Comparison of ENCODE assay signal across 10 mouse cellular contexts in the genomic region with DNA sequence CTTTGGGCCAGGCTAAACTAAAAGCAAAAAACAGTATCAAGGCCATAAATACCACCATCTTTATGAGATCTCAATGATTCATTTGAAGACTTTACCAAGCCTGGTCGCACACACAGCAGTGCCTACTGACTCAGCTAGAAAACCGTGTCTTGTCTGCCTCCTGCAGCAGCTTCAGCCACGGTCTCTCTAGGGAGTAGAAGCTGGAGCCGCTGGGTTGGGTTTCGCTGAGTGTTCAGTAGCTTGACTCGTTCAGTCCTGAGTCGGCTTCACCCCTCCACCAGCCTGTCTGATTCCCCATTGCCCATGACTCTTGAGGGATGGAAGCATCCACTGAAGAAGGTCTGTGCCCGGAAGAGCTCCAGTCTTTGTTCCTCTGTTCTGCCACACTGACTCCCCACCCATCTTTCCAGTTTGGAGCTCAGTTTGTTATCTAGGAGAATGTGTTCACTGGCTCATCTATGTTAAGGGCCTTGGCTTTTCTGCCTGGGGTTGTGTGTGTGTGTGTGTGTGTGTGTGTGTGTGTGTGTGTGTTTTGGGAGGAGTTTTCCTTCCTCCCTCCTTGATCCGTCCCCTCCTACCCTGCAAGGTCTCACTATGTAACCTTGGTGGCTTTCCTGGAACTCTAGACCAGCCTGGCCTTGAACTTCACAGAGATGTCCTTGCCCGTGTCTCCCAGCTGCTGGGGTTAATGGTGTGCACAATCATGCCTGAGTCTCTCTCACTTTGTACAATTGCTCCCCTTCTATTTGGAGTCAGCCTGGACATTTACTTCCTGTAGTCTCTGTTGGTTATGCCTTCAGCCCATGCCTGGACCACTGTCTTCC. TPM values are rescaled to one million over a fixed set of nuclear protein-coding genes. Genes with fewer than 3 reads are reported as not detected.
DNase-seq lines count a peak whose midpoint lies in the region; ATAC-seq and TF ChIP-seq lines count a peak whose summit lies in the region.
"Had no signal": no experiment of that assay in that cellular context is flagged by ENCODE, and none has a peak within 500 bp of the region (broad histone marks: within the 10 kb centered on the region; RNA-seq: fewer than 3 reads in every experiment).

No protein-coding gene starts in this region.

- TF ChIP-seq EP300 in heart, postnatal 0 days (IDR thresholded peaks at IDR 0.05; ENCODE audit: low read depth): no peak

- H3K27me3 ChIP-seq in heart, postnatal 0 days (ENCODE audit: control insufficient read depth, insufficient read depth, low read length): no peaks in the 10 kb centered on the region
- no peaks in the 10 kb centered on the region for H3K27me3 ChIP-seq in hindbrain, embryonic 14.5 days (ENCODE audit: control insufficient read depth, insufficient read depth, low read length)
- H3K27me3 ChIP-seq: forebrain, embryonic 12.5 days had no signal

- no peak overlapping the region for H3K27ac ChIP-seq in heart, postnatal 0 days (ENCODE audit: low read depth)
- H3K27ac ChIP-seq in hindbrain, embryonic 14.5 days: peak overlapping the region; percentile 38; the same call in 1 of the 2 replicates
- H3K27ac ChIP-seq: forebrain, embryonic 12.5 days; heart, adult 2 months had no signal

- no peaks in the 10 kb centered on the region for H3K36me3 ChIP-seq in heart, postnatal 0 days (replicated peaks; ENCODE audit: control insufficient read depth, insufficient read depth, low read length)
- no peaks in the 10 kb centered on the region for H3K36me3 ChIP-seq in hindbrain, embryonic 14.5 days (replicated peaks; ENCODE audit: control insufficient read depth, insufficient read depth)
- H3K36me3 ChIP-seq: forebrain, embryonic 12.5 days had no signal

- H3K4me2 ChIP-seq in heart, postnatal 0 days (ENCODE audit: low read depth, low read length): no peak overlapping the region
- H3K4me2 ChIP-seq in hindbrain, embryonic 14.5 days (replicated peaks): no peak overlapping the region
- H3K4me2 ChIP-seq: forebrain, embryonic 12.5 days had no signal

- H3K4me1 ChIP-seq in heart, postnatal 0 days (ENCODE audit: control insufficient read depth, insufficient read depth): peaks cover 40% of the 10 kb centered on the region
- peaks cover 13% of the 10 kb centered on the region for H3K4me1 ChIP-seq in hindbrain, embryonic 14.5 days (replicated peaks; ENCODE audit: control insufficient read depth, insufficient read depth, low read length)

- H3K9me3 ChIP-seq in heart, postnatal 0 days (replicated peaks; ENCODE audit: control insufficient read depth, low read length): no peaks in the 10 kb centered on the region
- H3K9me3 ChIP-seq in hindbrain, embryonic 14.5 days (ENCODE audit: control insufficient read depth, low read length): no peaks in the 10 kb centered on the region
- H3K9me3 ChIP-seq: forebrain, embryonic 12.5 days had no signal

- H3K9ac ChIP-seq in heart, postnatal 0 days (replicated peaks; ENCODE audit: low read depth, low read length): no peak overlapping the region
- no peak overlapping the region for H3K9ac ChIP-seq in hindbrain, embryonic 14.5 days
- H3K9ac ChIP-seq: forebrain, embryonic 12.5 days had no signal

- 0 out of 2 replicates have a peak, but pooled peaks have one; percentile 12 for ATAC-seq in heart, postnatal 0 days (ENCODE audit: insufficient read depth, low read depth)
- ATAC-seq in hindbrain, embryonic 14.5 days (ENCODE audit: low FRiP score): no peak
- no peak for ATAC-seq in cerebellum, adult (ENCODE audit: insufficient number of reproducible peaks, low FRiP score, low TSS enrichment)

- 60% methylated on average over 10 of the region's 10 CpGs for WGBS in heart, postnatal 0 days
- 57% methylated on average over 10 of the region's 10 CpGs for WGBS in hindbrain, embryonic 14.5 days

- no peak for TF ChIP-seq CTCF in heart, postnatal 0 days (IDR thresholded peaks at IDR 0.05; ENCODE audit: low read depth)

- H3K4me3 ChIP-seq in heart, postnatal 0 days (ENCODE audit: low read depth, low read length): no peak overlapping the region
- no peak overlapping the region for H3K4me3 ChIP-seq in hindbrain, embryonic 14.5 days (replicated peaks; ENCODE audit: low read length)
- H3K4me3 ChIP-seq: forebrain, embryonic 12.5 days; heart, adult 2 months had no signal

- no peak for DNase-seq in heart, postnatal 0 days (ENCODE audit: low spot score)
- DNase-seq in heart, adult 9 months (ENCODE audit: low spot score in 2 of 2): no peak
- DNase-seq in 3134 (ENCODE audit: extremely low read depth, insufficient read length, low spot score) (peak; percentile 47), adipocyte (ENCODE audit: low spot score) (peak; percentile 41)
- no peak for DNase-seq in hindbrain, embryonic 14.5 days (ENCODE audit: low spot score)
- no peak for DNase-seq in right cerebral cortex, adult 18-20 months
- DNase-seq in layer of hippocampus, adult 8-10 months (ENCODE audit: low spot score in 2 of 2): no peak
- DNase-seq: heart, adult 2 months had no signal

RNA-seq across cellular contexts. Expression of gene Elovl5, which starts 13.1 kb away (rescaled TPM):
- total RNA-seq in heart, postnatal 0 days (2014; rRNA removed; ENCODE audit: low replicate concordance): 53.3 and 80.1 TPM in 2 replicates
- 47.1 and 48.4 TPM in 2 replicates for polyA plus RNA-seq in heart, postnatal 0 days (2015; fragmentation: Nextera tagmentation; extraction: Ambion mirVana)
- polyA plus RNA-seq in hindbrain, embryonic 14.5 days (2014; fragmentation: Nextera tagmentation; extraction: Ambion mirVana): 73.5 and 79.3 TPM in 2 replicates
- 10 to 100 TPM; 66.5 to 83.2 (median 75.9) TPM for total RNA-seq in layer of hippocampus, adult 8-10 months (2022)

Comparison
In these comparisons a context has a peak if more than half of its experiments do, and no peak if none do; other contexts are left out.
1. DNase-seq: peak in 3134 (single experiment) and adipocyte (single experiment); none in heart, postnatal 0 days (single experiment), heart, adult 9 months (0 of 2), hindbrain, embryonic 14.5 days (single experiment), right cerebral cortex, adult 18-20 months (single experiment) and layer of hippocampus, adult 8-10 months (0 of 2).